Mouse (Mus musculus) CD4-positive, CD25-positive, alpha-beta regulatory T cell, adult 9 weeks (primary cell): ENCODE measurements around the gene Glipr1l3. TPM values are rescaled to one million over a fixed set of nuclear protein-coding genes. Genes with fewer than 3 reads are reported as not detected.

Experiments used
- polyA plus RNA-seq: library from polyadenylated mRNA; unstranded; fragments of 100-300 nt; shearing (Covaris generic); gene quantifications from one replicate; pipeline ENCODE4 v1.2.1, GENCODE M21; 2017

The Glipr1l3 gene
- not detected for polyA plus RNA-seq

DNA sequence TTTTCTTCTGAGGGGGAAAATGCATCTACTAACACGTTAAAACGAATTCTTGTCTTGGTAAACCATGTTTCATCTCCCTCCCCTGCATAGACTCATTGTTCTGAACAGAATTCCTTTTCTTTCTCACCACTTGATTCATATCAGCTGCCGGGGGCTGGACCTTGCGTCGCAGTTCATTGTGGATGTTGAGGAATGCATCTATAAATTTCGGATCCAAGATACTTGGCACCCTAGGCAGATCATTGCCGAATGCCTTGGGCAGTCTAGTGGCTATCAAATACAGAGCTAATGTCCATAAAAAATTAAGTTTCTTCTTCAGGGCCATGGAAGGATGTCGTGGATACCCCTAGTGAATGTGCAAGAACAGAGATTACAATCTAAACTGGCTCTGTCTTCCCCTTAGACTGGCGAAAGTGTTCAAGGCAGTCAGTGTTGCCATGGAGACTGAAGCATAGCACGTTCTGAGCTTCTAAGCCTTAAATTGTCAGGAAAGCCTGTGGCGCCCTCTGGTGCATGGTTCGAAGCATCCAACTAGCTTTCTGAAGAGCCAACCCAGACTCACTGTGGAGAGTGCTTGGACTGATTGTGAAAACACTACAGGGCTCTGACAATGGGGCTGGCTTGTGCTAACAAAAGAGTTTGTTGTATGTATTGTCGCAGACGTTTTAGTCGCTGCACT is at the start of gene Glipr1l3:
Gene Glipr1l3, minus strand, starts transcription at position 446 of the 679 bp plus-strand sequence.

GRCm38 (mm10) chr10:112163168-112163766 is 3.1 kb upstream of the Glipr1l3 start, which contains the start of gene Caps2:
Caps2 (plus strand) TSS chr10:112163621.

Other genes starting within 250 kb of the Glipr1l3 start
- 57.6 TPM for gene Krr1, start 187.7 kb downstream of the Glipr1l3 start, polyA plus RNA-seq
- 132 TPM for gene Glipr1, start 157.7 kb downstream of the Glipr1l3 start, polyA plus RNA-seq
- gene Glipr1l1, start 100.1 kb downstream of the Glipr1l3 start, polyA plus RNA-seq: not detected
- gene Glipr1l2, start 77.0 kb downstream of the Glipr1l3 start, polyA plus RNA-seq: not detected
- 0.86 TPM for gene Caps2, start 3.3 kb upstream of the Glipr1l3 start, polyA plus RNA-seq
- not detected for gene Kcnc2, start 110.8 kb upstream of the Glipr1l3 start, polyA plus RNA-seq